Mouse (Mus musculus) liver, adult 2 months (tissue): ENCODE results near the gene Nxf1.

ENCODE experiments used
- CTCF ChIP-seq: fragments of 200-500 bp; IDR thresholded peaks from 2 replicates; pipeline ENCODE4 v1.5.1; 2011; ENCODE audit warnings: low read depth, low read length, control low read depth
- POLR2A ChIP-seq: fragments of 200-500 bp; IDR thresholded peaks from 2 replicates; pipeline ENCODE4 v1.6.1; 2011; ENCODE audit warnings: low read length, control low read depth; ENCODE audit not compliant: insufficient read depth; ENCODE audit errors: extremely low read depth

- TF ChIP-seq POLR2A (peak; percentile 44; the same call in 1 of the 2 replicates), CTCF (no peak)
Observed at GRCm38 (mm10) chr19:8741243-8741869, 15.5 kb upstream of the Nxf1 start, which contains the start of gene Stx5a.
